Mouse (Mus musculus): ENCODE results near the gene Dmac2. TPM values are rescaled to one million over a fixed set of nuclear protein-coding genes. Genes with fewer than 3 reads are reported as not detected.

Dmac2 gene
- total RNA-seq, 2 experiments from 2014 or later: 34.3 to 34.5 TPM

GRCm38 (mm10) chr7:25614831-25615705, 4.1 kb upstream of the Dmac2 start:
- DNase-seq (ENCODE audit: low spot score in 2 of 2): no peak

GRCm38 (mm10) chr7:25615706-25616011, 3.6 kb upstream of the Dmac2 start, which contains the start of gene Erich4:
Gene Erich4, minus strand, starts transcription at chr7:25615892.
- no peak for DNase-seq (ENCODE audit: low spot score in 2 of 2)

GRCm38 (mm10) chr7:25617376-25618160, 1.6 kb upstream of the Dmac2 start:
- no peak for DNase-seq (ENCODE audit: low spot score in 2 of 2)

GRCm38 (mm10) chr7:25619722-25619991, 443 bp downstream of the Dmac2 start:
- no peak for DNase-seq (ENCODE audit: low spot score in 2 of 2)

GRCm38 (mm10) chr7:25620101-25620500, 887 bp downstream of the Dmac2 start:
- peak in 1 of 2 experiments; percentile 1 for DNase-seq (ENCODE audit: low spot score in 2 of 2)

- DNase-seq (ENCODE audit: low spot score in 2 of 2): no peak
These were observed 1.5 kb downstream of the Dmac2 start for GRCm38 (mm10) chr7:25620751-25621150.

GRCm38 (mm10) chr7:25623857-25624370, 4.7 kb downstream of the Dmac2 start:
- DNase-seq (ENCODE audit: low spot score in 2 of 2): no peak

GRCm38 (mm10) chr7:25624851-25625250, 5.6 kb downstream of the Dmac2 start:
- no peak for DNase-seq (ENCODE audit: low spot score in 2 of 2)

GRCm38 (mm10) chr7:25625594-25626250, 6.5 kb downstream of the Dmac2 start:
- no peak for DNase-seq (ENCODE audit: low spot score in 2 of 2)

- no peak for DNase-seq (ENCODE audit: low spot score in 2 of 2)
These were observed 7.6 kb downstream of the Dmac2 start, which contains the start of gene B3gnt8 for GRCm38 (mm10) chr7:25626509-25627430. Gene B3gnt8, plus strand, starts transcription at chr7:25626654.

GRCm38 (mm10) chr7:25627431-25628322, 8.5 kb downstream of the Dmac2 start:
- peak; percentile 40 to 46 for DNase-seq (ENCODE audit: low spot score in 2 of 2)

GRCm38 (mm10) chr7:25628323-25628620, 9.1 kb downstream of the Dmac2 start:
- DNase-seq (ENCODE audit: low spot score in 2 of 2): no peak

- DNase-seq (ENCODE audit: low spot score in 2 of 2): no peak
These were observed 13.5 kb downstream of the Dmac2 start for GRCm38 (mm10) chr7:25632679-25633078.

- no peak for DNase-seq (ENCODE audit: low spot score in 2 of 2)
These were observed 17.2 kb downstream of the Dmac2 start for GRCm38 (mm10) chr7:25636373-25636772.

GRCm38 (mm10) chr7:25637099-25637498, 17.9 kb downstream of the Dmac2 start:
- DNase-seq (ENCODE audit: low spot score in 2 of 2): no peak

GRCm38 (mm10) chr7:25639754-25640153, 20.5 kb downstream of the Dmac2 start:
- DNase-seq (ENCODE audit: low spot score in 2 of 2): no peak

- DNase-seq (ENCODE audit: low spot score in 2 of 2): no peak
These were observed 24.9 kb downstream of the Dmac2 start for GRCm38 (mm10) chr7:25644136-25644535.

- DNase-seq (ENCODE audit: low spot score in 2 of 2): no peak
These were observed 25.4 kb downstream of the Dmac2 start for GRCm38 (mm10) chr7:25644631-25645030.

GRCm38 (mm10) chr7:25645074-25645473, 25.9 kb downstream of the Dmac2 start:
- no peak for DNase-seq (ENCODE audit: low spot score in 2 of 2)
